Mouse (Mus musculus) layer of hippocampus, adult 9-11 months (tissue): ENCODE measurements around the gene Abi1.
"Not testable (repeated sequence)": the region's sequence is repeated elsewhere in the genome, so short reads cannot be mapped to it uniquely, and the experiment has no call there.

Source experiments
- DNase-seq: peaks from one replicate; pipeline ENCODE4 v3.0.0; 2022

Gene Abi1

GRCm38 (mm10) chr2:22955914-22956313, 84.1 kb downstream of the Abi1 start:
- DNase-seq: no peak

- DNase-seq: no peak
These were observed 85.8 kb downstream of the Abi1 start for GRCm38 (mm10) chr2:22954278-22954677.

GRCm38 (mm10) chr2:22949956-22950355, 90.1 kb downstream of the Abi1 start:
- no peak for DNase-seq

GRCm38 (mm10) chr2:22933556-22933955, 106.5 kb downstream of the Abi1 start:
- DNase-seq: no peak

- no peak for DNase-seq
These were observed 111.8 kb downstream of the Abi1 start for GRCm38 (mm10) chr2:22928259-22928658.

GRCm38 (mm10) chr2:22925911-22926310, 114.1 kb downstream of the Abi1 start:
- not testable (repeated sequence) for DNase-seq

GRCm38 (mm10) chr2:22918651-22919050, 121.4 kb downstream of the Abi1 start:
- DNase-seq: no peak

GRCm38 (mm10) chr2:22914421-22914820, 125.6 kb downstream of the Abi1 start:
- DNase-seq: no peak

GRCm38 (mm10) chr2:22903947-22904346, 136.1 kb downstream of the Abi1 start:
- DNase-seq: no peak

GRCm38 (mm10) chr2:22895282-22896273, 144.5 kb downstream of the Abi1 start, which contains the start of gene Pdss1:
Pdss1 (plus strand) TSS chr2:22895522.
- peak; percentile 91 for DNase-seq

- no peak for DNase-seq
These were observed 145.1 kb downstream of the Abi1 start for GRCm38 (mm10) chr2:22894932-22895281.
